Mouse (Mus musculus) megakaryocyte-erythroid progenitor cell, adult 5-6 weeks (primary cell): ENCODE measurements around the gene Gm44503. TPM values are rescaled to one million over a fixed set of nuclear protein-coding genes. Genes with fewer than 3 reads are reported as not detected.

Source experiments
- ATAC-seq: replicated peaks from 2 replicates; pipeline ENCODE4 v1.8.0; 2016; ENCODE audit warnings: mild to moderate bottlenecking, inconsistent platforms; ENCODE audit not compliant: severe bottlenecking, poor library complexity, low FRiP score, low TSS enrichment
- total RNA-seq, 2 experiments: library from RNA; stranded (forward) in 1 of 2; stranded (reverse) in 1 of 2; fragments of 200-1000, 215-1000 nt in 1 of 2; fragments of >200 nt in 1 of 2; fragmentation: Nextera tagmentation in 1 of 2; gene quantifications; 2 replicates each; pipeline ENCODE4 v1.2.3; 2014 to 2017

The Gm44503 gene
- total RNA-seq, 2 experiments from 2014 or later: not detected

DNA sequence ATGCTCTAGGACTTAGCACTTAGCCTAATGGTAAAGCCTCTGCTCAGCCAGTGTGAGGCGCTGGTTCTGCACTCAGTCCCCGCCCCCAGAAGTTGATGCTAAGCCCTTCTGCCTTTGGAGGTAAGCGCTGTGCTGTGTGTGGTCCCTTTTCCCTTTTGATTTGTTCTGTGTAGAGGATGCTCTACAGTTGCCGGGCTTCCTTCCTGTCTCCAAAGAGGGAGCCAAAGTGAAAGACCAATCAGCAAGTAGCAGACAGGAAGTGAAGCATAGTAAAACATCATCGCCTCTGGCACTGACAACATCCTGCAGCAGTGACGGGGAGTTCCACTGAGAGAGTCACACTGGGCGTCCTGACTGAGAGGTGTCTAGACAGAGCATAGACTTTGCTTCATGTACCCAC lies 11.2 kb downstream of the Gm44503 start:
- 0 out of 2 replicates have a peak, but pooled peaks have one; percentile 34 for ATAC-seq

- ATAC-seq: no peak
Measured at GRCm38 (mm10) chr9:72972435-72972834, 13.8 kb downstream of the Gm44503 start.

- no peak for ATAC-seq
Measured at GRCm38 (mm10) chr9:72972984-72973383, 14.3 kb downstream of the Gm44503 start.

GRCm38 (mm10) chr9:72974734-72975133 lies 16.1 kb downstream of the Gm44503 start:
- ATAC-seq: no peak

DNA sequence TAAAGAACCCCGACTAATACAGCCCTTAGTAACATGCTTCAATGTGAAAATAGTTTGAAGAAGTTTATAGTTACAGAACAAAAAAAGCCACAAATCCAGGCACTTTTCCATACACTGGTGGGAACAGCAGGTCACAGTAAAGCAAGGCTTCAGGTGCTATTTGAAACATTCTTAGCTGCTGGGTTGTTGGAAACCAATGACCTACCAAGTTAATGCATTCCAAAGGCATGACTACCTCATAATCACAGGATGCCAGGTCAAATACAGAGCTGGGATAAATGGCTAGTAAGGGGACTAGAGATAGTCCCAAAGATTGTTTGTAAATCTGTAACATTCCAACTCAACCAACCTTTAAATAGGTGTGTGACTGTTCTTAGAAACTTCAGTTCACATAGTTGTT lies 16.6 kb downstream of the Gm44503 start:
- no peak for ATAC-seq

DNA sequence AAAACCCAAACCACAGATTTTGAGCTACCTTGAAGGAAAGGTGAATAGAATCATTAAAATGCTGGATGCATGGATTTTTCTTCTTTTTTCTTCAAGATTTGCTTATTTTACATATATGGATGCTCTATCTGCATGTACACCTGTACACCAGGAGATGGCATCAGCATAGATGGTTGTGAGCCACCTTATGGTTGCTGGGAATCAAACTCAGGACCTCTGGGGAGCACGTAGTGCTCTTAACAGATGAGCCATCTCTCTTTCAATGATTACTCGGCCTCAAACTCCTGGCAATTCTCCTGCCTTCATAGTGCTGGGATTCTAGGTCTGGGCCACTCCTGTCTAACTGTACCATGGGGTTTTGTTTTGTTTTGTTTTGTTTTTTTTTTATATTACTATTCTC lies 24.4 kb downstream of the Gm44503 start:
- ATAC-seq: no peak

DNA sequence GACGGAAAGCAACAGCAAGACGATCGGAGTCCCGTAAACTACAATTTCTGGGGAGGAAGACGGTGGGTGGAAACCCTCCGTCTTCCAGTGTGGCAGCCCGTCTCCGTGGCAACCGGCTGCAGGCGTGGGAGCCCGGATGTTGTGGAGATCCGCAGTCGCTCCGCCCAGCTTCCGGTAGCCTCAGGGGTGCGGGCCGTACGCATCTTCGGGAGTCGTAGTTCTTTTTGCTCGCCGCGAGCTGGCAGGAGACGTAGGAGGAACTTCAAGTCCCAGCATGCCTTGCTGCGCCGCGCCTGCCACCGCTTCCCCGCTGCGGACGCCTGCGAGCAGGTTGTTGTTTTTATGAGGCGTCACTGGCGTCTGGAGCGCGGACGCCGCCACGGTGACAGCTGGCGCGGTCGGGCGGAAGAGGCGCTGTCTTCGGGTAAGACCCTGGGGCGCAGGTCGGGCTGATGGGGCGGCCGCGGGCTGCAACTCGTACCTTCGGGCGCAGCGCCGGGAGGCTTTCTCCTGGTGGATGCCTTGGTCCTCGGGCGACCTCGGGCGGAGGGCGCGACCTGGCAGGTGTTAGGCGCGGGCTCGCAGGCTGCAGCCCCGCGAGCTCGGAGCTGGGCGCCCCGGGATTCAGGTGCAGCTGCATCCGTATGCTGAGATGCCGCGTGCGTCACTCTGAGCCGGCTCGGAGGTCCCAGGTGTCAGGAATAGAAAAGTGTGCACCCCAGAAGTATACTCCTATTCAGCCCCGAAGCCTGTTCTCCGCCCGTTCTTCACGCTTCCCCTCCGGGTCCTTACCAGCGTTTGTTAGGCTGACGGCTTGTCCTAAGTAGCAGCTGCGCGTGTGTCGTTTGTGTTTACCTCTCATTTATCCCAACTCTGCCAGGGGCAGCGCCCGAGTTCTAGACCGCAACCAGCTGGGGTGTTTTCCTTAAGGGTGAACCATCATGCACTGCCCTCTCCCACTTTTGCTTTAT lies 26.9 kb downstream of the Gm44503 start, which contains the start of the genes Ccpg1os and Ccpg1:
Gene Ccpg1os (minus strand): TSS at position 133 of the 971 bp plus-strand sequence.
Gene Ccpg1 (plus strand): TSS at position 180 of the 971 bp plus-strand sequence.
- ATAC-seq: peak; percentile 99

- ATAC-seq: no peak
Measured at GRCm38 (mm10) chr9:72987703-72988102, 29.1 kb downstream of the Gm44503 start.

- ATAC-seq: no peak
Measured at GRCm38 (mm10) chr9:72988706-72989105, 30.1 kb downstream of the Gm44503 start.

- ATAC-seq: no peak
Measured at GRCm38 (mm10) chr9:72991420-72991819, 32.8 kb downstream of the Gm44503 start.

DNA sequence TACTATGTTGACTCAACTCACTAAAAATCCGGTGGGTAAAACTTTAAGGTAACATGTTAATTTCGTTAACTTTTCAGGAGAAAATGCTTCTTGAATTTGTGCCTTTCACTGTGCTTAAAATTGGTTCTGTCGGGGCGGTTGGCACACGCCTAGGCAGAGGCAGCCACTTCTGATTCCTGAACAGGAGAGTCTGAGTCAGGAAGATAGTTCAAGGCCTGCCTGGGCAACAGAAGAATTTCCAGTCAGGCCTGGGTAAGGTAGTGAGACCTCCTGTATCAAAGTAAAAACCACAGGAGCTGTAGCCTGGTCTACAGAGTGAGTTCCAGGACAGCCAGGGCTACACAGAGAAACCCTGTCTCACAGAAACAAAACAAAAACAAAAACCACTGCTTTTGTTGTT lies 33.9 kb downstream of the Gm44503 start:
- ATAC-seq: no peak

GRCm38 (mm10) chr9:72996167-72996566 lies 37.5 kb downstream of the Gm44503 start:
- no peak for ATAC-seq

DNA sequence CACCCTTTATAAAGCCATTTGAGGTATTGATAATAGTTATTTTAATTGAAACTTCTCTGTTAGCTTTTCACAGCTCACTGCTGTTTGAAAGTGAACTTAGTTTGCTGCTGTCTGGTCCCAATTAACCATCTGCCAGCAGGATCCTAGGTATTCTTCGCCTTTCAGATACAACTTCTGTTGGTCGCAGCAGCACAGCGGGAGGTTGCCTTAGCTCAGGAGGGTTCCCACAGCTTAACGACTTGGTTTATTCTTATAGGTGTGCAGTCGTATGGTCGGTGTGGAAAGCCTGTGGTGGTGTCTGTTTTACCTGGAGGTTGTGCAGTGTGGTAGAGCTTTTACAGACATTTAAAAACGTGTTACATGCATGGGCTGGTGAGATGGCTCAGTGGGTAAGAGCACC lies 38.2 kb downstream of the Gm44503 start:
- no peak for ATAC-seq

DNA sequence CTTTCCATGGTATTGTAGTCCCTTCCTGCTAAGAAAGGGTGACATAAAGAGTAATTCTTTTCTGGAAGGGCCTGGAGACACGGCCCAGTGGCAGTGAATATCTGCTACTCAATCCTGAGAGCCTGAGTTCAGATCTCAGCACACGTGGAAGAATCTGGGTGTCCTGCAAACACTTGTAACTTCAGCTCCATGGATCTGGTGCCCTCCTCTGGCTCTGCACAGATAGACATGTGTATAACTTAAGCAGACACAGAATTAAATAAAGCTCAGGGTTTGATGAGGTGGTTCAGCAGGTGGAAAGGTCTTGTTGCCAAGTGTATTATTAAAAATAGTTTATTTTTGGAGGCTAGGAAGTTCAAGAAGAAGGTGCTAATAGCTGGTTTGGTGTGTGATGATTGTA lies 41.8 kb downstream of the Gm44503 start:
- ATAC-seq: no peak

DNA sequence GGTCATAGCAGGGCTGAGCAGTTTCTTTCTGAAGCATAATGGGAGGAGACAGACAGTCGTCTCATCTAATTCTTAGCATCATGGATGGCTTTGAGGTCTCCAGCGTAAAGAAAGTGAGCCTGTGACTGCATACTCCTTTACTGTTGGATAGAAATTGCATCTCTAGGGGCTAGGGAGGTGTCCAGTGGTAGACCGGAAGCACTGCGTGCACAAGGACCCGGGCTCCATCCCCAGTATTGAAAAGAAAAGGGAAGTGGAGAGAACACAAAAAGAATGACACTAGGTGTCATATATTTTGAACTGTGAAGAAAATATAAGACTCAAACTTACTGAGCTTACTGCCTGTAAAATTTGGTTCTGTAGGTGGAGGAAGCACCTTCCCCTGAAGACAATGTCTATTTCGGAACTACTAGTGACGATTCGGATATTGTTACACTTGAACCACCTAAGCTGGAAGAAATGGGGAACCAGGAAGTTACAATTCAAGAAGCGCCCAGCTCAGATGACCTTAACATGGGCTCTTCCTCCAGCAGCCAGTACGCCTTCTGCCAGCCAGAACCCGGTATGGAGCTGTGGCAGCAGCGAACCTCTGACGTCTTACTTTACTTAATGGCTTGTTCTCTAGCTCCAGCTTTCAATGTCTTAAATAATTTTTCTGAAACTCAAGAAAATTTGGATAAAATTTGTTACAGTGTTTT lies 42.8 kb downstream of the Gm44503 start:
- ATAC-seq: no peak

DNA sequence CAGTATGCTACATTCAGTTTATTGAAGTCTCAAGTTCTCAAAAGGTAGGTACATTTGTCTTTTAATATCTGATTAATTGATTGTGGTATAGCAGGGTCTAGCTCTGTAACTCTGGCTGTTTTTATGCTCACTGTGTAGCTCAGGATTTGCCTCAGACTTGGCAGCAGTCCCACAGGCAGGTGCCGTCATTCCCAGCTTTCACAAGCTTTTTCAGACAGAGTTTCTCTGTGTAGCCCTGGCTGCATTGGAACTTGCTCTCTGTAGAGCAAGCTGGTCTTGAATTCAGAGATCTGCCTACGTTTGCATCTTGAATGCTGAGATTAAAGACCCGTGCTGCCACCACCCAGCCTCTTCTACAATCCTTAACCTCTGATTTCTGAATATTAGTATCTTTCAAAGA lies 43.5 kb downstream of the Gm44503 start:
- ATAC-seq: no peak

DNA sequence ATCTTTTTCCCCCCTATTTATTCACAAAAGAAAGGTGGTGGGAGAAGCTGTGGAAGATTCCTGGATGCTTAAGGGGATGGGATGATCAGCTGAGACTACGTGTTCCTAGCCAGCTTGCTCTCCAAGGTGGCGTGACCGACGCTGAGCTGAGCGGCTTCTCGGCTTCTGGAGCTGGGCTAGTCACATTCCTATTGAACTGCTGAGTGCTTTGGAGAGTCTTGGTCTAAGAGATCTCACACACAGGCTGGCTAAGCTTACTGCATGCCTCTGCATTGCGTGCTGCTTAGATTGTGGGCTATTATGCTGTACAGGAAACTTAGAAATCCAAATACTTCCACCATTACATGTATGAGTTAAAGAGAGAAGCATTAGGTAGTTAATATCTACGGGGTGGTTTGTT lies 45.4 kb downstream of the Gm44503 start:
- ATAC-seq: no peak

- no peak for ATAC-seq
Measured at GRCm38 (mm10) chr9:73005106-73005505, 46.5 kb downstream of the Gm44503 start.

GRCm38 (mm10) chr9:73006175-73006574 lies 47.5 kb downstream of the Gm44503 start:
- ATAC-seq: peak; percentile 57; the same call in 1 of the 2 replicates

- ATAC-seq: no peak
Measured at GRCm38 (mm10) chr9:73008384-73008783, 49.7 kb downstream of the Gm44503 start.
